Mouse (Mus musculus) cerebellum, postnatal 25 days (tissue): ENCODE data around the gene Myh6.
A peak's percentile ranks its signal among the peaks of the same experiment; 100 is the strongest.
"Not testable (repeated sequence)": the region's sequence is repeated elsewhere in the genome, so short reads cannot be mapped to it uniquely, and the experiment has no call there.

Experiments
- DNase-seq, 2 experiments: peaks; one replicate each; pipeline ENCODE4 v3.0.0; 2021; ENCODE audit warnings: mixed read lengths in 2 of 2

Myh6 gene

GRCm38 (mm10) chr14:54966320-54966977 is at the start of gene Myh6:
Gene Myh6, minus strand, starts transcription at chr14:54966927.
- no peak for DNase-seq

GRCm38 (mm10) chr14:55015767-55016111 is 49.0 kb upstream of the Myh6 start:
- DNase-seq = peak in 1 of 2 experiments; percentile 48

GRCm38 (mm10) chr14:55014991-55015766 is 48.5 kb upstream of the Myh6 start, which contains the start of gene Ngdn:
Gene Ngdn, plus strand, starts transcription at chr14:55015454.
- peak; percentile 99 to 100 for DNase-seq

GRCm38 (mm10) chr14:55014591-55014990 is 47.9 kb upstream of the Myh6 start:
- no peak for DNase-seq

- DNase-seq = no peak
Measured at GRCm38 (mm10) chr14:55011116-55011515, 44.4 kb upstream of the Myh6 start.

GRCm38 (mm10) chr14:55008417-55008816 is 41.7 kb upstream of the Myh6 start:
- no peak for DNase-seq

GRCm38 (mm10) chr14:55007120-55007908 is 40.6 kb upstream of the Myh6 start:
- DNase-seq = no peak

GRCm38 (mm10) chr14:55006541-55006940 is 39.8 kb upstream of the Myh6 start:
- no peak for DNase-seq

- DNase-seq = no peak
Measured at GRCm38 (mm10) chr14:55005967-55006366, 39.2 kb upstream of the Myh6 start.

- DNase-seq = no peak
Measured at GRCm38 (mm10) chr14:55005506-55005905, 38.8 kb upstream of the Myh6 start.

- DNase-seq = peak; percentile 27 to 41
Measured at GRCm38 (mm10) chr14:55003878-55004855, 37.4 kb upstream of the Myh6 start.

- DNase-seq = no peak
Measured at GRCm38 (mm10) chr14:55002687-55003120, 36.0 kb upstream of the Myh6 start.

GRCm38 (mm10) chr14:55001938-55002686 is 35.4 kb upstream of the Myh6 start:
- no peak for DNase-seq

GRCm38 (mm10) chr14:55001446-55001845 is 34.7 kb upstream of the Myh6 start:
- DNase-seq = no peak

GRCm38 (mm10) chr14:55000814-55001213 is 34.1 kb upstream of the Myh6 start:
- no peak for DNase-seq

- not testable (repeated sequence) for DNase-seq
Measured at GRCm38 (mm10) chr14:54999868-55000267, 33.1 kb upstream of the Myh6 start.

GRCm38 (mm10) chr14:54998680-54999079 is 32.0 kb upstream of the Myh6 start:
- no peak for DNase-seq

- DNase-seq = no peak
Measured at GRCm38 (mm10) chr14:54997297-54997696, 30.6 kb upstream of the Myh6 start.

- DNase-seq = no peak
Measured at GRCm38 (mm10) chr14:54996793-54997192, 30.1 kb upstream of the Myh6 start.

- no peak for DNase-seq
Measured at GRCm38 (mm10) chr14:54995457-54996138, 28.9 kb upstream of the Myh6 start.

- DNase-seq = no peak
Measured at GRCm38 (mm10) chr14:54994869-54995186, 28.1 kb upstream of the Myh6 start.
